In the genomic region with DNA sequence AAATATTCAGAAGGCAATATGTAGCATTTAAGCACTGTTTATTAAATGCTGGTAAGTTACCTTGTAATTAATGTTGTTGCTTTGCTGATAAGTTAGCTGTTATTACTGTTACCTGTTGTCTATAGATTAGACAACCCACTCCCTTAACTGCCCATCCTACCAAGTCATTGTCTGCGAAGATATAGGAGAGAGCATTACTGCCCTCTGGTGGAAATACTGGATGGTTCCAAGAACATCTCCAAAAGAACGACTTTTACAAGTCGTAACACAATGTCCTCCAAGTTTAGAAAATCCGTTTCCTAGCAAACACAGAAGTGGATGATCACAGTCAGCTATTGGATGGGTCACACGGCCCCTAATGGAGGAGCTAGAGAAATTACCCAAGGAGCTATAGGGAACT, we compare ENCODE assay signal across 9 mouse cellular contexts.
A peak's percentile ranks its signal among the peaks of the same experiment; 100 is the strongest.
DNase-seq lines count a peak whose midpoint lies in the region; ATAC-seq lines count a peak whose summit lies in the region.
"Had no signal": no experiment of that assay in that cellular context is flagged by ENCODE, and none has a peak within 500 bp of the region (broad histone marks: within the 10 kb centered on the region; RNA-seq: fewer than 3 reads in every experiment).

No protein-coding gene starts in this region.

- H3K4me2 ChIP-seq in heart, embryonic 12.5 days: no peak overlapping the region
- H3K4me2 ChIP-seq: midbrain, embryonic 12.5 days had no signal

- ATAC-seq in heart, embryonic 12.5 days (ENCODE audit: insufficient number of reproducible peaks, low FRiP score): no peak

- no peaks in the 10 kb centered on the region for H3K4me1 ChIP-seq in heart, embryonic 12.5 days (replicated peaks)
- H3K4me1 ChIP-seq: midbrain, embryonic 12.5 days had no signal

- no peak overlapping the region for H3K9ac ChIP-seq in heart, embryonic 12.5 days
- H3K9ac ChIP-seq: midbrain, embryonic 12.5 days had no signal

- DNase-seq in heart, postnatal 4 days: peak; percentile 13
- peak; percentile 4 for DNase-seq in urinary bladder, postnatal 14 days (ENCODE audit: low spot score)
- DNase-seq in urinary bladder, adult 18-20 months (ENCODE audit: low spot score in 2 of 2): no peak
- DNase-seq in kidney, postnatal 10 days: peak; percentile 32
- peak; percentile 16 for DNase-seq in retina, adult 2 months (ENCODE audit: low read depth, low spot score)
- DNase-seq in adrenal gland, adult 8-10 months: no peak
- DNase-seq in Muller cell, postnatal 12 days (ENCODE audit: inconsistent ontology term): no peak

- 23% methylated on average over 5 of the region's 5 CpGs for WGBS in heart, embryonic 12.5 days

- no peaks in the 10 kb centered on the region for H3K27me3 ChIP-seq in heart, embryonic 12.5 days (replicated peaks)
- H3K27me3 ChIP-seq: midbrain, embryonic 12.5 days had no signal

- H3K27ac ChIP-seq in heart, embryonic 12.5 days (ENCODE audit: poor library complexity, severe bottlenecking): no peak overlapping the region
- H3K27ac ChIP-seq: midbrain, embryonic 12.5 days had no signal

- no peaks in the 10 kb centered on the region for H3K9me3 ChIP-seq in heart, embryonic 12.5 days (replicated peaks)
- H3K9me3 ChIP-seq: midbrain, embryonic 12.5 days had no signal

- no peak overlapping the region for H3K4me3 ChIP-seq in heart, embryonic 12.5 days
- H3K4me3 ChIP-seq: midbrain, embryonic 12.5 days had no signal

- no peaks in the 10 kb centered on the region for H3K36me3 ChIP-seq in heart, embryonic 12.5 days
- H3K36me3 ChIP-seq: midbrain, embryonic 12.5 days had no signal

Comparison
In these comparisons a context has a peak if more than half of its experiments do, and no peak if none do; other contexts are left out.
1. DNase-seq: peak in heart, postnatal 4 days (single experiment), urinary bladder, postnatal 14 days (single experiment), kidney, postnatal 10 days (single experiment) and retina, adult 2 months (single experiment); none in urinary bladder, adult 18-20 months (0 of 2), adrenal gland, adult 8-10 months (single experiment) and Muller cell, postnatal 12 days (single experiment).